Mouse (Mus musculus): ENCODE results near the gene Prkab2.

DNA sequence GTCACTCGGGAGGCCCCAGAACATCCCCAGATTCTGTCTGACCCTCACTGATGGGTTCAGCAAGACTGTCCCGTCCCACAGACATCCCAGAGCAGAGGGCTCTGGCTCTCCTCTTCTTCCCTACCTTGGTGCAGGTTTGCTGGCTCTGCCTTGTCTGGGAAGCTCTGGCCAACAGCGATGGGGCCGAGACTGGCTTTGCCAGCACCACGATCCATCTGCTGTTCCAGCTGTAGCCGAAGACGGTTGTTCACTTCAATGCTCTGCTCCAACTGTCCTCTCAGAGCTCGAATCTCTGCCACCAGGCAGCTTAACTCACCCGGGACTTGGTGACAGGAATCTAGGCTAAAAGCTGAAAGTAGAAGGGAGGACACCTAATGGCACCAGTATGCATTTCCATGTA lies 38.9 kb downstream of the Prkab2 start:
- TF ChIP-seq CTCF (IDR thresholded peaks at IDR 0.05; ENCODE audit: control insufficient read depth, insufficient read depth, insufficient replicate concordance, low read depth, low read length), result no peak
- no peak for TF ChIP-seq POLR2A (IDR thresholded peaks at IDR 0.05; ENCODE audit: control insufficient read depth, low read depth, low read length)

Measured in testis, adult 2 months (tissue).